Mouse (Mus musculus): ENCODE results near the gene Arid1b. TPM values are rescaled to one million over a fixed set of nuclear protein-coding genes. Genes with fewer than 3 reads are reported as not detected.

Gene Arid1b
- polyA plus RNA-seq, 1 experiment: 99.0 TPM

- peaks cover 20% of the 10 kb centered on the region for H3K4me1 ChIP-seq (replicated peaks; ENCODE audit: control insufficient read depth, insufficient read depth, low read length)
- TF ChIP-seq CTCF (IDR thresholded peaks at IDR 0.05; ENCODE audit: borderline replicate concordance, control insufficient read depth, extremely low read depth, insufficient read depth, low read length, poor library complexity): no peak
- TF ChIP-seq POLR2A (IDR thresholded peaks at IDR 0.05; ENCODE audit: control insufficient read depth, extremely low read depth, insufficient read depth, low read length, poor library complexity): no peak
- WGBS: 73% methylated on average over 10 of the region's 10 CpGs
- H3K27ac ChIP-seq (ENCODE audit: control insufficient read depth, insufficient read depth, low read length): no peak overlapping the region
- H3K27me3 ChIP-seq (ENCODE audit: control insufficient read depth, insufficient read depth, low read length): no peaks in the 10 kb centered on the region
- H3K4me3 ChIP-seq (ENCODE audit: control insufficient read depth, insufficient read depth, low read length): no peak overlapping the region
- H3K36me3 ChIP-seq (ENCODE audit: control insufficient read depth, insufficient read depth, low read length): no peaks in the 10 kb centered on the region
- no peak for DNase-seq
Measured at GRCm38 (mm10) chr17:5017065-5017464, 22.9 kb downstream of the Arid1b start.

- no peak for DNase-seq
- no peak for TF ChIP-seq CTCF (IDR thresholded peaks at IDR 0.05; ENCODE audit: borderline replicate concordance, control insufficient read depth, extremely low read depth, insufficient read depth, low read length, poor library complexity)
- TF ChIP-seq POLR2A (IDR thresholded peaks at IDR 0.05; ENCODE audit: control insufficient read depth, extremely low read depth, insufficient read depth, low read length, poor library complexity): no peak
- H3K4me1 ChIP-seq (replicated peaks; ENCODE audit: control insufficient read depth, insufficient read depth, low read length): peaks cover 22% of the 10 kb centered on the region
- H3K36me3 ChIP-seq (ENCODE audit: control insufficient read depth, insufficient read depth, low read length): no peaks in the 10 kb centered on the region
- WGBS: 65% methylated on average over 11 of the region's 11 CpGs
- no peak overlapping the region for H3K4me3 ChIP-seq (ENCODE audit: control insufficient read depth, insufficient read depth, low read length)
- no peaks in the 10 kb centered on the region for H3K27me3 ChIP-seq (ENCODE audit: control insufficient read depth, insufficient read depth, low read length)
- H3K27ac ChIP-seq (ENCODE audit: control insufficient read depth, insufficient read depth, low read length): no peak overlapping the region
Measured at GRCm38 (mm10) chr17:5021303-5022003, 27.3 kb downstream of the Arid1b start.

- TF ChIP-seq CTCF (IDR thresholded peaks at IDR 0.05; ENCODE audit: borderline replicate concordance, control insufficient read depth, extremely low read depth, insufficient read depth, low read length, poor library complexity) (no peak), POLR2A (IDR thresholded peaks at IDR 0.05; ENCODE audit: control insufficient read depth, extremely low read depth, insufficient read depth, low read length, poor library complexity) (no peak)
- DNase-seq: no peak
- Histone ChIP-seq H3K4me3 (ENCODE audit: control insufficient read depth, insufficient read depth, low read length) (no peak overlapping the region), H3K27me3 (ENCODE audit: control insufficient read depth, insufficient read depth, low read length) (no peaks in the 10 kb centered on the region), H3K36me3 (ENCODE audit: control insufficient read depth, insufficient read depth, low read length) (no peaks in the 10 kb centered on the region), H3K4me1 (replicated peaks; ENCODE audit: control insufficient read depth, insufficient read depth, low read length) (peaks cover 19% of the 10 kb centered on the region), H3K27ac (ENCODE audit: control insufficient read depth, insufficient read depth, low read length) (no peak overlapping the region)
- WGBS: 92% methylated on average over 9 of the region's 9 CpGs
Measured at GRCm38 (mm10) chr17:5022019-5022544, 27.9 kb downstream of the Arid1b start.

GRCm38 (mm10) chr17:5023745-5024144, 29.6 kb downstream of the Arid1b start:
- TF ChIP-seq CTCF (IDR thresholded peaks at IDR 0.05; ENCODE audit: borderline replicate concordance, control insufficient read depth, extremely low read depth, insufficient read depth, low read length, poor library complexity): no peak
- no peak for TF ChIP-seq POLR2A (IDR thresholded peaks at IDR 0.05; ENCODE audit: control insufficient read depth, extremely low read depth, insufficient read depth, low read length, poor library complexity)
- WGBS: 90% methylated on average over 10 of the region's 10 CpGs

GRCm38 (mm10) chr17:5025400-5025799, 31.3 kb downstream of the Arid1b start:
- H3K27me3 ChIP-seq (ENCODE audit: control insufficient read depth, insufficient read depth, low read length): no peaks in the 10 kb centered on the region

More at GRCm38 (mm10) chr17:5023745-5024144, 29.6 kb downstream of the Arid1b start:
- Histone ChIP-seq H3K36me3 (ENCODE audit: control insufficient read depth, insufficient read depth, low read length) (no peaks in the 10 kb centered on the region), H3K4me3 (ENCODE audit: control insufficient read depth, insufficient read depth, low read length) (no peak overlapping the region), H3K27ac (ENCODE audit: control insufficient read depth, insufficient read depth, low read length) (no peak overlapping the region), H3K27me3 (ENCODE audit: control insufficient read depth, insufficient read depth, low read length) (no peaks in the 10 kb centered on the region), H3K4me1 (replicated peaks; ENCODE audit: control insufficient read depth, insufficient read depth, low read length) (peaks cover 18% of the 10 kb centered on the region)
- DNase-seq: no peak

GRCm38 (mm10) chr17:5026578-5026977, 32.4 kb downstream of the Arid1b start:
- WGBS: 72% methylated on average over 2 of the region's 2 CpGs
- TF ChIP-seq POLR2A (IDR thresholded peaks at IDR 0.05; ENCODE audit: control insufficient read depth, extremely low read depth, insufficient read depth, low read length, poor library complexity): no peak
- TF ChIP-seq CTCF (IDR thresholded peaks at IDR 0.05; ENCODE audit: borderline replicate concordance, control insufficient read depth, extremely low read depth, insufficient read depth, low read length, poor library complexity): no peak
- no peak for DNase-seq
- no peaks in the 10 kb centered on the region for H3K36me3 ChIP-seq (ENCODE audit: control insufficient read depth, insufficient read depth, low read length)
- peaks cover 21% of the 10 kb centered on the region for H3K4me1 ChIP-seq (replicated peaks; ENCODE audit: control insufficient read depth, insufficient read depth, low read length)
- H3K4me3 ChIP-seq (ENCODE audit: control insufficient read depth, insufficient read depth, low read length): no peak overlapping the region
- H3K27ac ChIP-seq (ENCODE audit: control insufficient read depth, insufficient read depth, low read length): no peak overlapping the region
- H3K27me3 ChIP-seq (ENCODE audit: control insufficient read depth, insufficient read depth, low read length): no peaks in the 10 kb centered on the region

More at GRCm38 (mm10) chr17:5025400-5025799, 31.3 kb downstream of the Arid1b start:
- Histone ChIP-seq H3K36me3 (ENCODE audit: control insufficient read depth, insufficient read depth, low read length) (no peaks in the 10 kb centered on the region), H3K4me1 (replicated peaks; ENCODE audit: control insufficient read depth, insufficient read depth, low read length) (peaks cover 18% of the 10 kb centered on the region), H3K27ac (ENCODE audit: control insufficient read depth, insufficient read depth, low read length) (no peak overlapping the region), H3K4me3 (ENCODE audit: control insufficient read depth, insufficient read depth, low read length) (no peak overlapping the region)
- DNase-seq: no peak
- 95% methylated on average over 1 of the region's 1 CpGs for WGBS
- TF ChIP-seq POLR2A (IDR thresholded peaks at IDR 0.05; ENCODE audit: control insufficient read depth, extremely low read depth, insufficient read depth, low read length, poor library complexity): no peak
- TF ChIP-seq CTCF (IDR thresholded peaks at IDR 0.05; ENCODE audit: borderline replicate concordance, control insufficient read depth, extremely low read depth, insufficient read depth, low read length, poor library complexity): no peak
